Mouse (Mus musculus): ENCODE data around the gene Ripply1.

Ripply1 gene

GRCm38 (mm10) chrX:139782278-139783044, at the start of gene Ripply1:
Ripply1 (minus strand) TSS chrX:139782353.
- DNase-seq (ENCODE audit: low spot score), result no peak

DNA sequence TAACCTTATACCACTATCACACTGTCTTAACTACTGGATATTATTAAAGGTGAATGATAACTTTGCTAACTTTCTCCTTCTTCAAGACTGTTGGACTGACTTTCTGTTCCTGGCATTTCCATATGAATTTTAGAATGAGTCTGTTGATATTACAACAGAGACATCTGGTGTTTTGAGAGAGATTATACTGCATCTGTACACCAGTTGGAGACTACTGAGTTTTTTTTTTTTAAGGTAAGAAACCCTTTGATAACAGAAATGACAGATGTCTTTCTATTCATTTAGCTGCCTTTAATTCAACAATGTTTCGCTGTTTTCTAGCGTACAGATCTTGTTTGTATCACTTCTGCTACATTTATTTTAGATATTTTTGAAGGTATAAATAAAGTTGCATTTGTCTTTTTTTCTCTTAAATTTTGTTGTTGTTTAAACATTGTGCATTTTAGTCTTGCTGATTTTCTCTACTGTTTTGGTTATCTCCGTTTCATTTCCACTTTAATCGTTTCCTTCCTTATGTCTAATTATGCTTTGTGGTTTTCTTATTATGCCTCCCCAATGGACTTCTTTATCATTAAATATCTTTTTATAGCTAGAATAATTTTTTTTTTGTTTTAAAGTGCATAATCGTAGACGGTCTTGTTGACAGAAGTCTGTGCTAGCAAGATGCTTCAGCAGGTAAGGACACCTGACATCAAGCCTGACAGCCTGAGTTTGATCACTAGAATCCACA, 46.4 kb upstream of the Ripply1 start:
- DNase-seq (ENCODE audit: low spot score), result no peak

GRCm38 (mm10) chrX:139826926-139827325, 44.8 kb upstream of the Ripply1 start:
- DNase-seq (ENCODE audit: low spot score), result no peak

- DNase-seq (ENCODE audit: low spot score), result no peak
These were observed 43.2 kb upstream of the Ripply1 start for GRCm38 (mm10) chrX:139825402-139825801.

DNA sequence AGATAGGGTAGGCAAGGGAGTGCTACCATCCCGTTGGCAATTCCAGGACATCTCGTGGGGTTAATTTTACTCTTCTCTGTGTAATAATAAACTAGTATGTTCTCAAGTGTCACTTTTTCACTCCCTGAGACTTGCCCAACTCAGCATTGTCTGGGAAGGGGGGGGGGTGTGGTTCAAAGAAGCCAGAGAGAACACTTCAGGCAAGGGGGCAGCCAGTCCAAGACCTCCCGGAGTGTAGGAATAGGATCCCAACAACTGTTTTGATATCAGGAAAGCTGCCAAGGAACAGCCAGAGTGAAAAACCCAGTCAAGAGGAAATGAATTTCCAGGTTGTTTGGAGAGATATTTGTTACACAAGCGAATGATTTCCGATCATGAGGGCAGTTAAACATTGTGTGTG, 33.0 kb upstream of the Ripply1 start:
- no peak for DNase-seq (ENCODE audit: low spot score)

- no peak for DNase-seq (ENCODE audit: low spot score)
These were observed 32.0 kb upstream of the Ripply1 start for GRCm38 (mm10) chrX:139814018-139814635.

DNA sequence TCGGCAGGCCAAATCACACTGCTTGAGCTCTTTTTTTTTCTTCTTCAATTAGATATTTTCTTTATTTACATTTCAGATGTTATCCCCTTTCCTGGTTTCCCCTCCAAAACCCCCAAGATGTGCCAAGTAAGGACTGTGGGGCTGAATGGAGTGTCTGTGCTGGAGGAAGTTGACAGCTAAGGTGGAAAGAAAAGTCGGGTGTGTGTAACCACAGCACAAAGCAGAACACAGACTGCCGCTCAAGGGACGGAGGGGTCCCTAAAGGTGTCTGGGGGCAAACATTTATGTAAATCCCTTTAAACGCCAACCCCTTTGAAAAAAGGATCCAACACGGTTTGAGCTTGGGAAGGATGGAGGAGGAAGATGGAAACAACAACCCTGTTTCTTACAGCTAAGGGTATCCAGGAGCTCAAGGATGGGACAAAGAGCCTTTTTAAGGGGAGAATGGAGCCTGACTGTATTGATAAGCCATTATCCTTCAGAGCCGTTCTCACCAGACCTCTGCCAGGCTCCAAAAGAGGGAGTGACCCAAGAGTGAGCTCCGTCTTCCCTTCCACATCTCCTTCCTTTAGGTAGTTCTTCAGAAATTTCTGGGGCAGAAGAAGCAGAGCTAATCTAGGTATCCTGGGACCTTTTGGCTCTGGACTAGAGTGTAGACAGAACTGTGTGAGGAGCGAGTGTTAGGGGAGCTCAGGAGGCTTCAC, 31.3 kb upstream of the Ripply1 start:
- no peak for DNase-seq (ENCODE audit: low spot score)

DNA sequence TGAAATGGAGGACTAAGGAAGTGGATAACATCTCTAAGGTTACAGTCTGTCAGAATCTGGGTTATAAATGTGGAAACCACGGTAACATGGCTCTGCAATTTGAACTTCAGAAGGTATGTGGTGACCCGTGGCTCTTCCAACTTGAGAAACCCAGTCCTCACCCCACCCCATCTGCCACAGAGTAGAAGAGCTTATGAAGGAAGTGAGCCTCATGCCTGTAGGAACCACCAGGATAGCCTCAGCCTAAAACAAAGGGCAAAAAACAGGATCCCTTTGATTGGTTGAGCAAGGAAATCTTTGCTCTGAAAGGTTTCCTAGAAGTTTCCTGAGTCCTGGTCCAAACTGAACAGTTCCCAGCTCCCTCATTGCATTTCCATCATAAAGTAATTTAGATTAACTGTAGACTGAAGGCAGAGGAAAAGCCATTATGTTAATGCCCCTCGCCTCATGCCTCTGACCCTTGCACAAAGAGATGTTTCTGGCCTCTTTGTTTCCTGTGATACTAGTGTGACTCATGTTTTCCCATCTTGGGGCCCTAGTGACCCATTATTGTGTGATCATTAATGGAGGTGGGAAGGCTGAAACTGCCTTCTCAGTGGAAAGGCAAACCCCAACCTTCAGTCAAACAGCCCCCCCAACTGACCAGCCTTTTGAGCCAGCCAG, 30.6 kb upstream of the Ripply1 start:
- DNase-seq (ENCODE audit: low spot score), result no peak

GRCm38 (mm10) chrX:139808501-139808900, 26.3 kb upstream of the Ripply1 start:
- no peak for DNase-seq (ENCODE audit: low spot score)

- DNase-seq (ENCODE audit: low spot score), result no peak
These were observed 25.9 kb upstream of the Ripply1 start for GRCm38 (mm10) chrX:139808085-139808484.

- DNase-seq (ENCODE audit: low spot score), result no peak
These were observed 25.2 kb upstream of the Ripply1 start for GRCm38 (mm10) chrX:139807391-139807790.

DNA sequence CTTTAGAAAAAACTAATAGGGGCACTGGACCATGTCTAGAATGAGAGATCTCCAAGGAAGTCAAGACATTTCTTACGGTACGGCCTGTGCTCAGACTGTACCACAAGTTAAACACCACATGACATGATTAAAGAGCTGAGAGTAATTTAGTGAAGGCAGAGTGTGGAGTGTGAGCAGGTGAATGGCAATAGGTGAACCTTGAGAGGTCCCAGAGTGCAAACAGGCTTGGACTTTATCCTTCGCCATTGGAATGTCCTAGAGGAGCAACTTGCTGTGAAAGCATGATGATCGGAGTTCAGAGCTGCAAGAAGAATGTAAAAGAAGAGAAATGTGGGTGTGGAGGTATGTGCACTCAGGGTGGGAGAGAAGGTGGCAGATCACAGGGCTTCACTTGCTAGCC, 23.8 kb upstream of the Ripply1 start:
- DNase-seq (ENCODE audit: low spot score), result no peak

DNA sequence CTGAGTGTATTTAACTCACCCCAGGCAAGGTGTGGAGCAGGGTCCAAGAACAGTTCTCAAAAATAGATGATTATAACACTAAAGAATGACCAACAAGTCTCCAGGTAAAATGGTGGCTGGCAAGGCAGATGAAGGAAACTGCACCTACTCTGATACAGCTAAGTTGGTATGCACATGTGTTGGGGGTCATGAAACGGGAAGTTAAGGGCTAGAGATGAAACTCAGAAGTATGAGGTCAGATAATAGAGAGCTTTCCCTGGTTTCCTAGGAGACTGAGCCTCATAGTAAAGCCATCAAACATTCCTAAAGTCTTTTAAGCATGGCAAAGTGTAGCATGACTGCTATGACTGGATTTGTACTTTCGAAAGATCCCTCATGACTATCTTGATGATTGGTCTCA, 20.9 kb upstream of the Ripply1 start:
- DNase-seq (ENCODE audit: low spot score), result no peak

DNA sequence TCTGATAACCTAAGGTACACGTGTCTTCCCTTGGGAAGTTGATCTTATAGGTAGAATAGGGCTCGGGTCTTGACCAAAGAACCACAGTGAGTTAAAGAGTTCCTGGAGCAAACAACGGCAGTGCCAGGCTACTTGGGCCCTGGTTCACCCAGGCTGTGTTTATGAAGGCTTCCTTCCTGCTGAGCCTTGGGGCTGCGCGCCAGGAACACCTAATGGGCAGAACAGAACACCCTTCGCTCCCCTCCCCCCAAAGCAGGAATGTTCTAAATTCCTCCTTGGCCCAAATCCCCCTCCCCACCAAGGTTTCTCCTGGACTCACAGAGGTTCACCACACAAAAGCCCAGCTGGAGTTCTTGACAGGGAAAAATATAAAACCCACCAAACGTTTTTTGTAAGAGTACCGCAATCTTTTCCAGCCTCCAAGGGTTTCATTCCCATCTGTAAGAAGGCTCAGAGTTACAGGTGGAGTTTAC, 18.3 kb upstream of the Ripply1 start, which contains the start of gene Cldn2:
TSS of gene Cldn2 (plus strand) at position 423 of the 473 bp plus-strand sequence.
- no peak for DNase-seq (ENCODE audit: low spot score)

GRCm38 (mm10) chrX:139799953-139800352, 17.8 kb upstream of the Ripply1 start:
- DNase-seq (ENCODE audit: low spot score), result no peak

DNA sequence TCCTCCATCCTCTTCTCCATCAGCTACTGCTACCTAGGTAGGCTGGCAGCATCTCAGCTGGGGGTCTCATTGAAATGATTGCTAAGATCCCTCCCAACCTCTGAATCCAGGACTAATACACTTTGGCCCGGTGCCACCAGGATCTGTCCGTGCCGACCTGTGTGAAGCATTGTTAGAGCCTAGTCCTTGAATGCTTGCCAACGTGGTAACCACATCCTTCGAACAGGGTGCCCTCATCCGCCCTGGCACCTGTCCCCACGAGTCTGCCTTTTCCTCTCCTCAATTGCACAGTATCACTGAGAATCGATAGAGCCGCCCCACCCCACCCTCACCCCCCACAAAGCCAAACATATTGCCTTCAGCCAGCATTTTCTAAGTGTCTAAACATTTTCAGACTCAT, 15.7 kb upstream of the Ripply1 start:
- no peak for DNase-seq (ENCODE audit: low spot score)

DNA sequence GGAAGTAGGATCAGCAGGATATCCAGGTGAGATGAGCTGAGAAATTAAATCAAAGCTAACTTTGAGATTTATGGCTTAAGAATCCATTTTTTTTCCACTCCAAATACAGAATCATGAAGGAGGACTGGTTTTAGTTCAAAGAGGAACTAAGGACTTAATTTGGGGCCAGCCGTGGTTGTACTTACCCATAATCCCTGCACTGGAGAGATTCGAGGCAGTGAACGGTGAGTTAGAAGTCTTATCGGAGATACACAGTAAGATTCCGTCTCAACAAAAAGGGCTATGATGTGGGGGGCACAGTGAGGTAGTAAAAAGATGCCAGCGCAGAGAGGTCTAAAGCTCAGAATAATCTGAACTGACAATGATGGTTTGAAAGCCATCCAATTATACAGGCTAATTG, 13.9 kb upstream of the Ripply1 start:
- DNase-seq (ENCODE audit: low spot score), result no peak

DNA sequence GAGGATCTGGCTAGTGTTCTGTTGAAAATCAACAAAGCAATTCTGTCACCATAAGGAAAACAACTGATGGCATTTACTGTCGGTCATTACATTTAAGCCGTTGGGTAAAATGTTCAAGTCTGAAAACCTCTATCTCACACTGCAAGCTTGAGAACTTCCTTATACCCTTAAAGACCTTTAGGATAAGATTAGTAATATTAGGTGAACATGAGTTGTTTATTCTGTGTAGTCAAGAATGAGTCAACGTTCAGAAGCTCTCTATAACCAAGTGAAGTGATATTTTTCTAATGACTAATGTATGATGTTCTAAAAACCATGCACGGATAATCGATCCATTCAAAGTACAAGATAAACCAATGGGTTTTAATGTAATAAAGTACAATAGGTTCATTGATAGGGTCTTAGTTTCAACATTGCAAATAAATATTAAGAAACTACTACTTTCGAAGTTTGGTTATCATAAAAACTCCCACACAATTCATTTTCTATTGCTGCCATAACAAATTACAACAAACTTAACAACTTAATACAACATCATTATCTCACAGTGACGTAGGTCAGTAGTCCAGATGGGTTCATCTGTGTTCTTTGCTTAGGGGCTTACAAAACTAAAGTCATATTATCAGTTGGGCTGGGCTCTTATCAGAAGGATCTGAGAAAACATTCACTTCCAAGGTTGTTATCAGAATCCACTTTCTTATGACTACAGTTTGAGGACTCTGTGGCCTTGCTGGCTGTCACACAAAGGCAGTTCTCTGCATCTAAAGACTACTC, 12.1 kb upstream of the Ripply1 start:
- DNase-seq (ENCODE audit: low spot score), result no peak

GRCm38 (mm10) chrX:139785764-139786163, 3.6 kb upstream of the Ripply1 start:
- DNase-seq (ENCODE audit: low spot score), result no peak

GRCm38 (mm10) chrX:139783045-139783422, 881 bp upstream of the Ripply1 start:
- DNase-seq (ENCODE audit: low spot score), result no peak

DNA sequence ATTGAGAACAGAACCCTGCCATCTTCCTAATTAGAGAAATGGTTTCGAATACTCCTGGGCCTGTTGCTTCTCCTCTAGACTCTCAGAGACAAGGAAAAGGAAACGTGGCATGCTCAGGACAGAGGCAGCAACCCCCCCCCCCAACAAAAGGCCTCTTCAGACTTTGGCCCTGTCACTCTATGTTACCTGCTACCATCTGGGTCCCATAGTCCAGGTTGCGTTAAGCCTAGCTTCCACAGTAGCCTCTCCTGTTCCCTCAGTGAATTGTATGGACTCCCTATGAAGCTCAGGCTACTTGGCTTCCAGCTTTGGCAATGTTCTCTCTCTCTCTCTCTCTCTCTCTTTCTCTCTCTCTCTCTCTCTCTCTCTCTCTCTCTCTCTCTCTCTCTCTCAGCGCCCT, 590 bp downstream of the Ripply1 start:
- no peak for DNase-seq (ENCODE audit: low spot score)

Data from urinary bladder, postnatal 25 days (tissue).